Mouse (Mus musculus): Measurements from ENCODE around the gene Panx3. TPM values are rescaled to one million over a fixed set of nuclear protein-coding genes. Genes with fewer than 3 reads are reported as not detected.

Panx3 gene
- polyA plus RNA-seq, 1 experiment from 2014 or later: not detected

- no peak for DNase-seq (ENCODE audit: low spot score)
These were observed 34.8 kb downstream of the Panx3 start for GRCm38 (mm10) chr9:37634269-37634668.

GRCm38 (mm10) chr9:37632305-37632704, 36.7 kb downstream of the Panx3 start:
- no peak for DNase-seq (ENCODE audit: low spot score)

- no peak for DNase-seq (ENCODE audit: low spot score)
These were observed 39.1 kb downstream of the Panx3 start for GRCm38 (mm10) chr9:37629941-37630340.

GRCm38 (mm10) chr9:37628581-37628980, 40.5 kb downstream of the Panx3 start:
- DNase-seq (ENCODE audit: low spot score): no peak

GRCm38 (mm10) chr9:37627263-37627662, 41.8 kb downstream of the Panx3 start:
- DNase-seq (ENCODE audit: low spot score): no peak

- no peak for DNase-seq (ENCODE audit: low spot score)
These were observed 42.9 kb downstream of the Panx3 start for GRCm38 (mm10) chr9:37626103-37626567.

- no peak for DNase-seq (ENCODE audit: low spot score)
These were observed 43.4 kb downstream of the Panx3 start for GRCm38 (mm10) chr9:37625641-37626040.

GRCm38 (mm10) chr9:37625129-37625528, 43.9 kb downstream of the Panx3 start:
- DNase-seq (ENCODE audit: low spot score): no peak

GRCm38 (mm10) chr9:37624502-37624901, 44.5 kb downstream of the Panx3 start:
- DNase-seq (ENCODE audit: low spot score): no peak

- DNase-seq (ENCODE audit: low spot score): no peak
These were observed 45.1 kb downstream of the Panx3 start for GRCm38 (mm10) chr9:37623981-37624380.

GRCm38 (mm10) chr9:37621290-37621689, 47.7 kb downstream of the Panx3 start:
- DNase-seq (ENCODE audit: low spot score): no peak

- DNase-seq (ENCODE audit: low spot score): peak; percentile 46
These were observed 52.3 kb downstream of the Panx3 start for GRCm38 (mm10) chr9:37616770-37617169.

GRCm38 (mm10) chr9:37615220-37615619, 53.8 kb downstream of the Panx3 start:
- no peak for DNase-seq (ENCODE audit: low spot score)

- DNase-seq (ENCODE audit: low spot score): no peak
These were observed 54.7 kb downstream of the Panx3 start for GRCm38 (mm10) chr9:37614316-37614715.

- DNase-seq (ENCODE audit: low spot score): no peak
These were observed 55.1 kb downstream of the Panx3 start for GRCm38 (mm10) chr9:37613911-37614280.

GRCm38 (mm10) chr9:37613182-37613910, 55.7 kb downstream of the Panx3 start, which contains the start of gene Spa17:
Gene Spa17 (minus strand): TSS chr9:37613722.
- DNase-seq (ENCODE audit: low spot score): peak; percentile 95

Other genes starting within 250 kb of the Panx3 start
- 0.14 and 0.23 TPM in 2 replicates for gene Robo3, start 236.0 kb downstream of the Panx3 start, polyA plus RNA-seq (2015; fragmentation: Nextera tagmentation; extraction: Ambion mirVana)
- 15.5 and 16.7 TPM in 2 replicates for gene Msantd2, start 179.9 kb downstream of the Panx3 start, polyA plus RNA-seq (2015; fragmentation: Nextera tagmentation; extraction: Ambion mirVana)
- 17.2 and 18.1 TPM in 2 replicates for gene Esam, start 141.2 kb downstream of the Panx3 start, polyA plus RNA-seq (2015; fragmentation: Nextera tagmentation; extraction: Ambion mirVana)
- 0.95 and 1.1 TPM in 2 replicates for gene Vsig2, start 130.0 kb downstream of the Panx3 start, polyA plus RNA-seq (2015; fragmentation: Nextera tagmentation; extraction: Ambion mirVana)
- 6.8 and 8.4 TPM in 2 replicates for gene Nrgn, start 116.3 kb downstream of the Panx3 start, polyA plus RNA-seq (2015; fragmentation: Nextera tagmentation; extraction: Ambion mirVana)
- 10.7 and 11.2 TPM in 2 replicates for gene Siae, start 113.5 kb downstream of the Panx3 start, polyA plus RNA-seq (2015; fragmentation: Nextera tagmentation; extraction: Ambion mirVana)
- gene Spa17, start 55.5 kb downstream of the Panx3 start, polyA plus RNA-seq (2015; fragmentation: Nextera tagmentation; extraction: Ambion mirVana): 2.8 and 4.3 TPM in 2 replicates
- gene Tbrg1, start 11.9 kb downstream of the Panx3 start, polyA plus RNA-seq (2015; fragmentation: Nextera tagmentation; extraction: Ambion mirVana): 111 and 115 TPM in 2 replicates
- gene Olfr160, start 47.0 kb upstream of the Panx3 start, polyA plus RNA-seq (2015; fragmentation: Nextera tagmentation; extraction: Ambion mirVana): not detected in 2 replicates
- not detected in 2 replicates for gene Olfr874, start 75.9 kb upstream of the Panx3 start, polyA plus RNA-seq (2015; fragmentation: Nextera tagmentation; extraction: Ambion mirVana)
- gene Olfr875, start 102.6 kb upstream of the Panx3 start, polyA plus RNA-seq (2015; fragmentation: Nextera tagmentation; extraction: Ambion mirVana): not detected in 2 replicates
- gene Olfr876, start 133.8 kb upstream of the Panx3 start, polyA plus RNA-seq (2015; fragmentation: Nextera tagmentation; extraction: Ambion mirVana): not detected in 2 replicates
- gene Olfr877, start 185.0 kb upstream of the Panx3 start, polyA plus RNA-seq (2015; fragmentation: Nextera tagmentation; extraction: Ambion mirVana): not detected in 2 replicates
- gene Olfr145, start 227.5 kb upstream of the Panx3 start, polyA plus RNA-seq (2015; fragmentation: Nextera tagmentation; extraction: Ambion mirVana): not detected in 2 replicates
- not detected in 2 replicates for gene Olfr878, start 248.6 kb upstream of the Panx3 start, polyA plus RNA-seq (2015; fragmentation: Nextera tagmentation; extraction: Ambion mirVana)

Data from thymus, postnatal 0 days (tissue).